Mouse (Mus musculus) embryonic fibroblast, embryonic 13.5 days (primary cell): ENCODE results near the gene Syn3.

Source experiments
- CTCF ChIP-seq: IDR thresholded peaks from 2 replicates; pipeline ENCODE4 v1.5.1; 2011; ENCODE audit warnings: mild to moderate bottlenecking, control low read depth, low read length, moderate library complexity, borderline replicate concordance; ENCODE audit not compliant: insufficient read depth
- POLR2A ChIP-seq: IDR thresholded peaks from 2 replicates; pipeline ENCODE4 v1.6.1; 2011; ENCODE audit warnings: low read depth, mild to moderate bottlenecking, control low read depth, low read length, moderate library complexity

GRCm38 (mm10) chr10:86124115-86124514 is 374.6 kb downstream of the Syn3 start:
- TF ChIP-seq CTCF: no peak
- TF ChIP-seq POLR2A: no peak
